Mouse (Mus musculus): ENCODE measurements around the gene Cltc.

Gene Cltc

GRCm38 (mm10) chr11:86683395-86684125, 73.8 kb downstream of the Cltc start, which contains the start of the genes Vmp1 and Ptrh2:
Gene Vmp1, minus strand, starts transcription at chr11:86683836.
Gene Ptrh2, plus strand, starts transcription at chr11:86683985.
- peak; percentile 83 to 88 for DNase-seq (ENCODE audit: low spot score in 2 of 2)

GRCm38 (mm10) chr11:86682861-86683260, 74.5 kb downstream of the Cltc start:
- DNase-seq (ENCODE audit: low spot score in 2 of 2), result no peak

DNA sequence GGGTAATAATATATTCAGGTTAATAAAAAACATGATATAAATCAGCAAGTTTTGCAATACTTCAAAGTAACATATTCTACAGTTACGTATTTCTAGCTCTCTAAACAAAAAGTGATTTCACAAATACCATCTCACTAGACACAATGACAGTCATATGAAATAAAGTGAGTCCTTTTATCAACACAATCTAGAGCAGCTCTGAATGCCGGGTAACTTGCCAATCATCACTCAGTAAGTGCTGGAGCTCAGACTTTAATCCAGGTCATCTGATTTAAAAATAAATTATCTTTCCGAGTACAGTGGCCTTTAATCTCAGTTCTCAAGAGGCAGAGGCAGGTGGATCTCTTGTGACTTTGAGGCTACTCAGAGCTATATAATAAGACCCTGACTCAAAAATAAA, 75.9 kb downstream of the Cltc start:
- no peak for DNase-seq (ENCODE audit: low spot score in 2 of 2)

- DNase-seq (ENCODE audit: low spot score in 2 of 2), result no peak
Measured at GRCm38 (mm10) chr11:86680729-86681128, 76.6 kb downstream of the Cltc start.

DNA sequence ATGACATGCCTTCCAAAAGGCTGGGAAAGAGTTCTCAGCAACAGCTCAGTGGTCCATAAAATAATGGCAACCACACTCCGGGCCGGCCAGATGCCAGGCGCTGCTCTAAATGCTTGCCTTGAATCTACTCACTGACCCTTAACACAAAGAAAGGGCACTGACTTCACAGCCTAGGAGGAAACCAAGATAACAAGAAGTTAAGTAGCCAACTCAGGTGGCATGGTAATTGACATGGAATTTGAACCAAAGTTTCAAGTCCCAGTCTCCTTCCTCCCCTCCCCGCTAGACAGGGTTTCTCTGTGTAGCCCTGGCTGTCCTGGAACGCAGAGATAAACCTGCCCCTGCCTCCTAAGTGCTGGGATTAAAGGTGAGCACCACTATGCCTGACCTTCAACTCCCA, 78.4 kb downstream of the Cltc start:
- no peak for DNase-seq (ENCODE audit: low spot score in 2 of 2)

DNA sequence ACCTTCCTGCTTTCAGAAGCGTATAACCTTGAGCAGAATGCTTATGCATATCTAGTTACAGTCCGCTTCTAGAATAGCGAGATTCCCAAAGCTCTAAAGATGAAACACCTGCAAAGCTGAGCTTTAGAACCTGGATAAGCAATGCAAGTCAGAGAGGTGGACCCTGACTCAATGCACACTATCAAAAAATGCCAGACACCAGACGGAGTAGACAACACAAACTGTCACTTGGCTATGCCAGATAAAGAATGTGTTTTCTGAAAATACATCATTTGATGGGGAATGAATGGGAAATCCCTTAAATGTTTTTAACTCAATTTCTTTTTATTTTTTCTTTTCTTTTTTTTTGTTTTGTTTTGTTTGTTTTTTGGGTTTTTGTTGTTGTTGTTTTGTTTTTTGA, 81.8 kb downstream of the Cltc start:
- DNase-seq (ENCODE audit: low spot score in 2 of 2), result no peak

DNA sequence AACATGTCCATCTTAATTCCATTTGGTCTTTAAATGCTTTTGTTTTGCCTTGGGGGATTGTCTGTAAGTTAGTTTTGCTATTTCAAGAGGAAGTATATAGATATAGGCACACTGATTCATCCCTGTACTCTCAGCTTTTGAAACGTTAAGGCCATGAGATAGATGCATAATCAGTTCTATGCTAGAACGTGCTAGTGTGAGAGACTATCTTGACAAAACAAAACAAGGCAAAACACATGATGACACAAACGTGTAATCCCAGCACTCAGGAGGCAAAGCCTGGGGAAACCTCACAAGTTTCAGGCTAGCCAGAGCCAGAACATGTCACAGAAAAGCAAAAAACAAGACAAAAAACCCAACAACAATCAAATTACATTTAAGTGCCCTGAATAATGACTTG, 84.6 kb downstream of the Cltc start:
- no peak for DNase-seq (ENCODE audit: low spot score in 2 of 2)

DNA sequence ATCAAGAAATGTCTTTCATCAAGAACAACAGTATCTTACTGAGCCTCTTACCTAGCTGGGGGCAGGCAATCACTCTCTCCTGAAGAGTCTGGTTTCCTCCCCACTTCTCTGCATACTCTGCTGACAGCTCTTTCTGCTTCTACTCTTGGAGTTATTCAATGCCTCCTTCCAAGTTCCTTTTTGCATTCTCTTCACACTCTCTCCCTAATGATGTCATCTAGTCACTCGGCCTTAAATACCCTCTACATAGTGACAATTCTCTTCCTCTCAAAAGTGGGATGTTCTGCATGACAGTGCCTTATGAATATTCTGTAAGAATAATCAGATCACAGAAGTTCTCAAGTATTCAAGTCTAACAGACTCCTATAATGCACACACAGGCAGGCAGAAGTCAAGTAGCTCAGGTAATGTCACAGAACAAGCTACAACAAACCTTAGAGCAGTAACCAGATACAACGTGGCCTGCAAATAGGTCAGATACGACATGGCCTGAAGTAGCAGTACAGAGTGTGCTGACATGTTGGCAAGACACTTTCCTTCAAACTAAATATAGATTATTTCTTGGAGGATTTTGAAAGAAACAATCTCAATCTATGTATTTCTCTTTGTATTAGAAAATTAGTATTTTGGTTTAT, 86.2 kb downstream of the Cltc start:
- no peak for DNase-seq (ENCODE audit: low spot score in 2 of 2)

- no peak for DNase-seq (ENCODE audit: low spot score in 2 of 2)
Measured at GRCm38 (mm10) chr11:86668169-86668568, 89.2 kb downstream of the Cltc start.

DNA sequence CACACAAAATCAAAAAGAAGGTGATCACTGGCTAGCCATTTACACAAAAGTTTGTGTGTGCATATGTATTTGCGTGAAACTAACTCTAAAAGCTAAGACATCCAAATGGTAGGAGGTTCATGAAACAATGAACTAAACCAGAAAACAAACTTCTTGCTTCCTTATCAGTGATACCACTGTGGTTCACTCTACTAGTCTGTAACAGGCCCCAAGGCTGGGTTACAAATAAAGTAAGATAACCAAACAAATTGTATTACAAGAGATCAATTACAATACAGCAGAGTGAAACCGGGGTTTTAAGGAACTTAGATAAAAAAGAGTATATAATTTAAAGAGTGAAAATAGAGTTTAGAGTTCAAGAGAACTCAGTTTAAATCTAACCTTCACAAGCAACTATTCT, 89.8 kb downstream of the Cltc start:
- no peak for DNase-seq (ENCODE audit: low spot score in 2 of 2)

- DNase-seq (ENCODE audit: low spot score in 2 of 2), result no peak
Measured at GRCm38 (mm10) chr11:86664406-86664805, 93.0 kb downstream of the Cltc start.

DNA sequence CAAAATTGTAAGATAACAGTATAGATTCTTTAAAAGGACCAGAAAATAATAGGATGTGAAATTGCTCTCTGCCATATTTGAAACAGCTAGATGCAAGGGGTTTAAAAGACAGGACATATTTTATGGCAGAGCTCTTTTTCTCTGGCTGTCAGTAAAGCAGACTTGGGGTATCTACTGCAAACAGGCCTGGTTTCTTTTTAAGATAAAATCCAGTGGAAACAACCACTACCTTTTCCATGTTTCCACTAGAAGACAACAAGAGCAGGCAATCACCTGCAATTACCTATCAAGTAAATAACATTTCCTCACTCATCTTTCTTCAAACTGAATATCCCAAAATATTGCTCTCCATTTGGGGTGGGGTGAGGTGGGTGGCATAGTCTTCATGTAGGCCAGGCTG, 93.4 kb downstream of the Cltc start:
- no peak for DNase-seq (ENCODE audit: low spot score in 2 of 2)

DNA sequence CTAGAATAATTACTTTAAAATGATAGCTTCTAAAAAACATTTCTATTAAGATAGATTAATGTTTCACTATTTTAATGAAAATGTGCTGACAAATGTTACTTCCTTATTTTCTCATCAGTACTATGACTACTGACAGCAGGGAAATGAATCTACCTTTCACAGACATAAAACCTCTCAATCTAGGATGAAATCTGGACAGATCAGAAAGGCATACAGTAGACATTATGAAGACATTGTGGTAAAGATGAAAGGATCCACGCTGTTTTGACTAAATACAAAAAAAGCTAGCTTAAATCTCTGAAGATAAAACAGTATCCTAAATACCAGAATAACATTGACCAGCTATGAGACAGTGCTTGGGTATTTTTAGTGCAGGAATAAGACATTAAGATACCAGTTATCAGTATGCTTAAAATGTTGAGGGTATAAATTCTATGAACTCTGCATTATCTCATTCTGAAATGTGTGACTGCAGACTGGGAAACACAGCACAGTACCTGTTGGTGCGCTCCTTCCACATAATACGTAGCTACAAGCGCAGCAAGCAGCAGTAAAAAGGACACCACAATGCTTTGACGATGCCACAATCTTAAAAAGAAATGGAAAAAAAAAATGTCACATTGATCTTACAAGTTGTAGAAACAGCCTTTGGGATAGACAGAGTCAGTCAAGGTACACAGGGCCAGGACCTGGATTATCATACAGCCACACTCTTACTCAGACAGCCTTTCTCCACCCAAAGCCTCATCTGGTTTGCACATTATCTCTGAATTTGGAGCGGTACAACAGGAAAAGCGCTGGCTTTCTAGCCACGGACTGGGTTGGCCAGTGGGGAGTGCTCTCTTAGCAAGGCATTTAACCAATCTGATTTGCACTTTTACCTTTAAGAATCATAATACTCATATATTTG, 94.1 kb downstream of the Cltc start:
- no peak for DNase-seq (ENCODE audit: low spot score in 2 of 2)

DNA sequence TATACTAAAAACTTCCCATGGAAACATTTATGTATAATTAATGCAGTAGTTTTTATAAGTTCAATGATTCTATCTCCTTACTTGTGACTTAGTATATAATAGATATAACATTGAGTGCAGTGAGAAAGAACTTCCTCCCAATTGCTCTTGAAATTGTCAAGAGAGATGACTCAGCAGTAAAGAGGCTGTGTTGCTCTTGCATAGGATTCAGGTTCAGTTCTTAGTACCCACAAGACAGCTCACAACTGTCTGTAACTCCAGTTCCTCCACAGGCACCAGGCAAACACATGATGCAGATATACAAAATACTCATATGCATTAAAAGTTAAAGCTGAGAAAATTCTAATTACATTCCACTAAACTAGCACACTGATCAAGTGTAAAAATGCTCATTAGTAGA, 99.5 kb downstream of the Cltc start:
- DNase-seq (ENCODE audit: low spot score in 2 of 2), result no peak

DNA sequence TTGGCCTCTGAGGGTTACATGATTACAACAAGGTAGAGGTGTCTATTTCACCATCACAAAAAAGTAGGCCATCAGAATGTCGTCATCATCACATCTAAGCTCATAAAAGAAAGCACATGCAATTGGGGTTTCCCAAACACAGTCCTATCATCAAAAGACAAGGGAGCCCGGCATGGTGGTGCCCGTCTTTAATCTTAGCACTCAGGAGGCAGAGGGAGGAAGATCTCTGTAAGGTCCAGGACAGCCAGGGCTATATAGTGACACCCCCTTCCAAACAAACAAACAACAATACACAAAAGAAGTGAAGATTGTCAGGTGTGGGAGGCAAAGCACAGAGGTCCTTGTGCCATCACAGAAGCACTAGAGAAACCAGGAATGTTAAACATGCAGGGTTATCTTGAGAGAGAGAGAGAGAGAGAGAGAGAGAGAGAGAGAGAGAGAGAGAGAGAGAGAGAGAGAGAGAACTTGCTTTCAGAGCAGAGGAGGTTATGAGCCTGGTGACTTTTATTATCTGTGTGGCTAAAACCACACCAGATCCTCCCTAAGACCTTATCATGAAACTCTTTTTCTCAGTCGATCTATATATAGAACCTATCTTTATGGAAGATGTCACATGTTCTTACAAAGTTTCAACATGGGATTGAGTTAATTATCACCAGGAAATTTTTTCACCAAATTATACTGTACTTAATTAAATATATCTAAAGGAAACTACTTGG, 100.4 kb downstream of the Cltc start:
- no peak for DNase-seq (ENCODE audit: low spot score in 2 of 2)

GRCm38 (mm10) chr11:86655671-86656070, 101.7 kb downstream of the Cltc start:
- DNase-seq (ENCODE audit: low spot score in 2 of 2), result no peak

DNA sequence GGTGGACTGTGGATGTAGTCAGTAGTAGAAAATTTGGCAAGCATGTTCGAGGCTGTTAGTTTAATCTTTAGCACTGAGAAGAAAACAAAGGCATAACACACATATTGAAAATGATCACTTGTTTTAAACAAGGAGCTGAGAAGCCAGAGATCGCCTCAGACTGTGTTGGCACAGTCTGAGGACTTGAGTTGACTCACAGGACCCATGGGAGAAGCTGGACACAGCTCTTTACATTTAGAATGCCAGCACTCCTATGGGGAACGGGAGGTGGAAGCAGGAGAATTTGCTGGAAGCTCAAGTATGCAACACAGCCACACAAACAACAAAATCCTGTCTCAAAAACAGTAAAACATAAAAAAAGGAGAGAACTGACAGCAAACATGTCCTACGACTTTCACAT, 103.3 kb downstream of the Cltc start:
- DNase-seq (ENCODE audit: low spot score in 2 of 2), result no peak

GRCm38 (mm10) chr11:86653446-86653845, 103.9 kb downstream of the Cltc start:
- DNase-seq (ENCODE audit: low spot score in 2 of 2), result peak; percentile 64 to 65

DNA sequence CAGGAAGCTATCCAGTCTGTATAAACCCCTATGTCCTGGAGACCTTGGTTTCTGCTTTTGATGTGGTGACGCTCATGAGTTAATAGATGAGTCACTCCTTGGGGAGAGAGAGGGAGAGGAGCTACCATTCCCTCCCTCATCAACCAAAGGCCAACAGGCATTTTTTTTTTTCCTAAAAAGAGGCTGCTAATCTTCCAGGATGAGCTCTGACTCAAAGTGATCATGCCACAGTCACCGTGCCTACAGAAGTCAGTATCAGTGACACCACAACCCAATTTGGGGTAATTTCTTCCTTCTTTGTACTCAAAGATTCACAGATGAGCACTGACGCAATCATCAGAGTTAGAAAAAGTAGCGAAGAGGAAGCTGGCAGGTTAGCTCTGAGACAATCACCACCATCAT, 104.8 kb downstream of the Cltc start:
- no peak for DNase-seq (ENCODE audit: low spot score in 2 of 2)

GRCm38 (mm10) chr11:86650676-86651075, 106.7 kb downstream of the Cltc start:
- DNase-seq (ENCODE audit: low spot score in 2 of 2), result no peak

DNA sequence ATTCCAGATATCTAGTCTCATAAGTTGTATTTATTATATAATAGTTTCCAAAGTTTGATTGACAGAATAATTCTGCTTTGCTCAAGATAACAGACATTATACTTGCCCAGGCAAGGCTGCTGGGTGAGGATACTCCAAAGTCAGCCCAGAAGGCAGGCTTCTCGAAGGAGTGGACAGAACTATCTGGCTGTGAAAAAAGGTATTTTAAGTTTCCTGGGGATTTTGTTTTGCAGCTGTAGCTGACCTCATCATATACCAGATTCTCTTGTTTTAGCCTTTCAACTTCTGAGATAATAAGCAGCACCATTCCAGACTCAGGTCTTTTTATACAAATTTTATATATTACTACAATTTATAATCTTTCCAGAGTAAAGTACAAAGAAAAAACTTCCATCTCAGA, 107.8 kb downstream of the Cltc start:
- no peak for DNase-seq (ENCODE audit: low spot score in 2 of 2)
